Mouse (Mus musculus) hematopoietic stem cell, adult 5-6 weeks (primary cell): Measurements from ENCODE around the gene Smarce1. TPM values are rescaled to one million over a fixed set of nuclear protein-coding genes. Genes with fewer than 3 reads are reported as not detected.
A peak's percentile ranks its signal among the peaks of the same experiment; 100 is the strongest.

Experiments used
- ATAC-seq, 2 experiments: fragments of 125-278 bp in 1 of 2; replicated peaks in 1 of 2; 2 replicates each; pipeline ENCODE4 v1.8.0; 2016 to 2017; ENCODE audit warnings: inconsistent platforms in 2 of 2, mild to moderate bottlenecking in 2 of 2, moderate number of reproducible peaks in 2 of 2, low read depth in 1 of 2, moderate TSS enrichment in 1 of 2; ENCODE audit not compliant: low FRiP score in 2 of 2, poor library complexity in 2 of 2, severe bottlenecking in 2 of 2, insufficient read depth in 1 of 2, low TSS enrichment in 1 of 2
- total RNA-seq: library from RNA; stranded (forward); fragments of 172-1452, 232-1000 nt; gene quantifications from 2 replicates; pipeline ENCODE4 v1.2.3, GENCODE M21; 2017

Smarce1 gene
- total RNA-seq, 1 experiment from 2014 or later = 298 TPM

GRCm38 (mm10) chr11:99242056-99242455 lies 11.2 kb upstream of the Smarce1 start:
- ATAC-seq = no peak

DNA sequence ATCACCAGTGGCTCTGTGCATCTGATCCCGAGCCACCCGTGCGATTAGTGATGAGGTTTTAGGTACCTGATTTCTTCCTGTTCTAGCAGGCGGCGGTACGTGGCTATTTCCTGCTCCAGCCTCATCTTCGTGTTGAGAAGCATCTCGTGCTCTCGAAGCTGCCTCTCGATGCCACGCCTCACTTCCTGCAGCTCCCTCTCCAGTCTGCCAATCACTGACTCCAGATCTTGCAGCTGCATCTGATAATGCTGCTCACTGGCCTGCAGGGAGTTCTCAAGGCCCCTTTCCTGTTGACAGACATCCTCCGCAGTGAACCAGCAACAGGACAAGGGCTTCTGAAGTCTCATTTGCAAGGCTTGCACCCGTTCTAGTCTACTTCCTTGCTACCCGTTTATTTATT lies 7.7 kb upstream of the Smarce1 start:
- ATAC-seq = peak; percentile 53 to 64; a peak in 3 of 4 replicates

DNA sequence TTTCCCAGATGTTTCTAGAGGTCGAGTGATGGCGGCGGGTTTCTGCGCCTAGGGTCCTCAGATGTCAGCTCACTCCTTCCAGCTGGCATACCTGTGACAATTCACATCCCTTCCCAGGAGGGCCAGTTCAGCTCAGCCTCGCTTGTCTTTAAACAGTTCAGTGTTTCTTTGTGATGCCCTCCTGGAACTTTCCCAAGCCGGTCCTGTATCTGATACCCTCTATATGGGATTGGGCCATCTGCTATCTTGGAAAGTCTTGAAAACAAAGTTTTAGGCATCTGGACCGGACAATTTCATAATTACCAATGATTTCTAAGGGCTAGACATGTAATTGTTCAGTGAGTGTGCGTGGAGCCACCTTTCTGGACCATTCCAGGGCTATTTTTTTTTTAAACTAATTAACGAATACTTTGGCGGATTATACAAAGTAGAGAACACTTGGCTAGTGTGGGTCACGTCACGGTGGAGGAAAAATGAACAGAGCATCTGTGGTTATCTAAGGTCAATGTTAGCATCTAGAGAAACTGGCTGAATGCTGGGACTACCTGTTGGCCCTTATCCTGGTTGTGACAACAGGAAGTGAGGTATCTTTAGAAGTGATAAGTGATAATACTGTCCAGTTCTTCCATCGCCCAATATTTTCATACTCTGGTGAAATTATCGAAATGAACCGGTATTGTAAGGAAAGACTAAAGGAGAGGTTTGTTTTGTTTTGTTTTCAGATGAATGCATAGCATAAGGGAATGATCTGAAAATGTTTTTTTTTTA lies 416 bp upstream of the Smarce1 start:
- 0 out of 4 replicates have a peak, but pooled peaks of 1 of the 2 experiments have one; percentile 10 for ATAC-seq

GRCm38 (mm10) chr11:99229641-99230260 lies 1.1 kb downstream of the Smarce1 start:
- peak in 1 of 2 experiments; percentile 18; a peak in 1 of 4 replicates for ATAC-seq

DNA sequence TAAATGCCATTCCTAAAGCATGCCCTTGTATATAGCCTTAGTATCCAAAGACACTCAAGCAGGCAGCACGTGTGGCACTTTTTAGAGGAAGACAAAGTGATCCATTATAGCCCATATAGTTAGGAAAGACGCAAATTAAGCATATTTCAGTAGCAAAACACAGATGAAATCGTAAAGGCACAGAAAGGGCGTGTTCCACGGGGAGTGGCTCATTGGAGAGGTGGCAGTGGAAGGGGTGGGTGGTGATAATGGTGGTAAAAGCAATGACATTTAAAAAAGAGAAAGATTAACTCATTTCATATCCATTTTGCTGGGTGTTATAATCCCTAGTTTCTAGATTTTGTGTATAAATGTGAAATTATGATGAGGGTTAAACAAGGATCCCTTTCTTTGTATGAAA lies 4.5 kb downstream of the Smarce1 start:
- no peak for ATAC-seq

GRCm38 (mm10) chr11:99223310-99223709 lies 7.5 kb downstream of the Smarce1 start:
- no peak for ATAC-seq

- no peak for ATAC-seq
Measured at GRCm38 (mm10) chr11:99221811-99222210, 9.0 kb downstream of the Smarce1 start.

DNA sequence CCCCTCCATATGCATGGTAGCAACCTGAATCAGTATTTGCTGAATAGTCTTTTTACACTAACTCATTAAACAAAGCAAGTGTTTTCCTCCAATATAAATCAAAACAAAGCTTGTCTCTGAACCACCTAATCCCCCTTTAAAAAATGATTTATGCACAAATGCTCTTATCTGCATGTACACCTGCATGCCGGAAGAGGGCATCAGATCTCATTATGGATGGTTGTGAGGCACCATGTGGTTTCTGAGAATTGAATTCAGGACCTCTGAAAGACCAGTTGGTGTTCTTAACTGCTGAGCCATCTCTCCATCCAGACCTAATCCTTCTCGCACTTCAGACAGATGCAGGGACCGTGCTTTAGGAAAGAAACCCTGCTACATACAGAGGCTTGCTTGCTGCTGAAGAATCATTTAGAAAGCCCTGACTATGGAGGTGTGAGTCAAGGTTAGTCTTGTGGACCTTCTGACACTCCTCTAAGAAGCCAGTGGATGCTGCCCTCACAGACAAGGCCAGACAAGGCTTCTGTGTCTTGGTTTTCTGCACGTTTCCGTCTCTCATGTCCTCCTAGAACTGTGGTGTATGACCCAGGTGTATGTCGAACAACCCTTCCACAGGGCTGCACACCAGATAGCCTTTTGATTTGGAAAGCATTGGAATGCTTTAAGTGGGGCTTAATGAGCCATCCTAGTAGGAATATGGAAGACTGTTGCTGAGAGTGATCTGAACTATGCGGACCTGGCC lies 13.4 kb downstream of the Smarce1 start:
- no peak for ATAC-seq

- ATAC-seq = no peak
Measured at GRCm38 (mm10) chr11:99216181-99216580, 14.6 kb downstream of the Smarce1 start.

- ATAC-seq = no peak
Measured at GRCm38 (mm10) chr11:99212693-99213092, 18.1 kb downstream of the Smarce1 start.

DNA sequence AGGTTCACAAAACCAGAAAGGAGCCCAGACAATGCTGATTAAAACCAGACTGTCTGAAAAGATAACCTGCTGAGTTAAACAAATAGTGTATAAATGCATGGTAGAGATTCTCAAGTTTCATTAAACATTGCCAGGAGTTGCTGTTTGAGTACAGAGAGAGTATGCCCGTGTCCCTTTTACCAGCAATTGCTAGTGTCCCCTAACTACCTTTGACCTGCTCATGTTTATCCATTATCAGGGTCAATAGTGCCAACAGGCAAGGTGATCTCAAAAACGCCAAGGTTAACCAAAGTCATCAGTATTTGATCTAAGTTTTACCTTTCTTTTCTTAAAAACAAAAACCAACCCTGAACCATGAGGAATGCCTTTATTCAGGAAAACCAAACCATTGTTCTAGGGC lies 18.9 kb downstream of the Smarce1 start:
- no peak for ATAC-seq

- no peak for ATAC-seq
Measured at GRCm38 (mm10) chr11:99208105-99208669, 22.6 kb downstream of the Smarce1 start.

GRCm38 (mm10) chr11:99207449-99207848 lies 23.4 kb downstream of the Smarce1 start:
- ATAC-seq = no peak

DNA sequence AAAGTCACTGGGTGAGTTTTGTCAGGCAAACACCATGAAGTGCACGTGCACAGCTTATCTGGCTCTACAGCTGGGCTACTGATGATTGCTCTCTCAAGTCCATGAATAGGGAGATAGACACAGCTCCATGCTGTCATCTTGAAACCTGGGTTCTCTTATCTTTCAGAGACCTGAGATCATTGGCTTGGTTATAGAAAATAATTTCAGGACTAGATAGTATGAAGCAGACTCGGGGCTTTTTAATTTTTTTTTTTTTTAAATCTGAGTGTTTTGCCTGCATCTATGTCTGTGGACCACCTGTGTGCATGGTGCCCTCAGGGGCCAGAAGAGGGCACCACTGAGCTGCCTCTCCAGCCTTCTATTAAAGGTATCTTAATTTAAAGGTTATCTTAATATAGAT lies 23.9 kb downstream of the Smarce1 start:
- 0 out of 4 replicates have a peak, but pooled peaks of 1 of the 2 experiments have one; percentile 42 for ATAC-seq

- ATAC-seq = peak; percentile 86 to 90
Measured at GRCm38 (mm10) chr11:99189154-99189582, 41.6 kb downstream of the Smarce1 start.

DNA sequence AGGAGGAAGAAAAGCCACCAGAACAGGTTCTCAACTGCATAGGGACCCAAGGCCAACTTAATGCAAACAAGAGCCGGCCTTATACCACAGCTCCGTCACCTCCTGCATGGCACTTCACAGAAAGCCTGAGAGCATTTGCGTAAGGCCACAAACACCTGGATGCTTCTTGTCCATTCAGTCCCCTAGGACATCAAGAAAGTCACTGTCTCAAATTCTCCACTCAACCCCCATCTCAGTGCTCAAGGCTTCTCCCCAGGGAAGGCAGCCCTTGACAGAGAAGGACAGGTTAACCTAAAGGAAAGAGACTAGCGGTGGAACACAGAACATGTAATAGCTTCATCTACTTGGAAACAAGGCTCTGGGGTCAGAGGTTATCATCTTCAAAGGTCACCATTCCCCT lies 43.5 kb downstream of the Smarce1 start:
- no peak for ATAC-seq

DNA sequence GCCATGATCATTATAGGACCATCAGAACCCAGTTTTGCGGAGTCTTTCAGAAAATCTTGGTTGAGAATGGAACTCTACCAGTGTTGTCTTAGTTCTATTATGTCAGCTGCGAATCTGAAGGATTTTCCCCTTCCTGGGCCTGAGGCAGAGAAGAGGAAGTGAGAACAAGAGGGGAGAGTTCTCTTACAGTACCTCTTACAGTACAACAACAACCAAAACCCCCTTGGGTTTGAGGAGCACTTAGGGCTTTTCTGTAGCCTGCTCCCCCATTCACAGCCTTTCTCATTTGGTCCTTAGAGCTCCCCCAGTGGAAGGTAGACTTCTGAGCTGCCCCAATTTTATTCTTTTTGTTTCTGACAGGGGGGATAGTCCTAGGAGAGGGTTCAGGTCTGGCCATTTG lies 44.0 kb downstream of the Smarce1 start:
- no peak for ATAC-seq

DNA sequence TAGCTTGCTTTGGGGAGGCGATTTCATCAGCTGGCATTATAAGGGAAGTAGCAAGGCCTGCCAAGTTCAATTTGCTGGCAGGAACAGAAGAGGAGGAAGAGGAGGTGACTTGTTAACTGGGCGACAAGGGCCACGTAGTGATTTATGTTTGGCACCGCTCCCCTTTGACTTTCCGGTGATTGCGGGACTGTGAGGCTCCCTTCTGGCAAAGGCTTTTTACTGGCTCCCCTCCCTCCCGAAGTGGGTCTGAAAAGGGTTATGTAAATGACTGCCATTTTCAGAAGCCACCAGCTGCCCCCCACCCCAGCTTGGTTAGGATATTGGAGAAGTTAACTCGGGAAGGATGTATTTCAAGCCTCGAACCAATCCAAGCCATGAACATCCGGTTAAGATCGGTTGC lies 48.2 kb downstream of the Smarce1 start:
- peak; percentile 86 to 91 for ATAC-seq
